Mouse (Mus musculus): ENCODE measurements around the gene Macrod2.

- TF ChIP-seq CTCF (IDR thresholded peaks at IDR 0.05; ENCODE audit: low read depth) (no peak), EP300 (IDR thresholded peaks at IDR 0.05; ENCODE audit: low read depth) (no peak)
Measured at GRCm38 (mm10) chr2:141998901-141999300, 1603.8 kb downstream of the Macrod2 start.
